Mouse (Mus musculus) heart, adult 2 months (tissue): ENCODE results near the gene Ralgapa1. TPM values are rescaled to one million over a fixed set of nuclear protein-coding genes. Genes with fewer than 3 reads are reported as not detected.
A peak's percentile ranks its signal among the peaks of the same experiment; 100 is the strongest.

ENCODE experiments used
- DNase-seq, 2 experiments: peaks; one replicate each; pipeline ENCODE4 v3.0.0; 2021
- H3K27ac ChIP-seq: fragments of 200-600 bp; 2 replicates; pipeline ENCODE4 v1.8.1; 2022
- H3K27me3 ChIP-seq: fragments of 200-500 bp; 2 replicates; pipeline ENCODE4 v1.6.1; 2012; ENCODE audit warnings: mild to moderate bottlenecking, low read length, inconsistent platforms, mixed read lengths; ENCODE audit not compliant: control insufficient read depth, insufficient read depth
- H3K36me3 ChIP-seq: fragments of 200-500 bp; 2 replicates; pipeline ENCODE4 v1.6.1; 2012; ENCODE audit warnings: low read length, inconsistent platforms; ENCODE audit not compliant: control insufficient read depth, insufficient read depth
- H3K4me1 ChIP-seq: fragments of 200-500 bp; 2 replicates; pipeline ENCODE4 v1.6.1; 2011; ENCODE audit warnings: low read length; ENCODE audit not compliant: control insufficient read depth, insufficient read depth
- H3K4me3 ChIP-seq: fragments of 200-600 bp; 2 replicates; pipeline ENCODE4 v1.8.1; 2022
- H3K79me2 ChIP-seq: fragments of 200-500 bp; replicated peaks from 2 replicates; pipeline ENCODE4 v1.6.1; 2012; ENCODE audit warnings: mild to moderate bottlenecking, inconsistent platforms, low read length, moderate library complexity, mixed read lengths; ENCODE audit not compliant: control insufficient read depth, insufficient read depth
- H3K9ac ChIP-seq: fragments of 200-500 bp; 2 replicates; pipeline ENCODE4 v1.6.1; 2012; ENCODE audit warnings: low read depth, mild to moderate bottlenecking, control low read depth, inconsistent platforms, low read length, mixed read lengths
- CTCF ChIP-seq: fragments of 200-600 bp; IDR thresholded peaks from 2 replicates; pipeline ENCODE4 v1.8.1; 2022; ENCODE audit warnings: antibody characterized with exemption, mild to moderate bottlenecking, moderate library complexity
- EP300 ChIP-seq: fragments of 200-500 bp; IDR thresholded peaks from 2 replicates; pipeline ENCODE4 v1.6.1; 2011; ENCODE audit warnings: low read depth, low read length, control low read depth; ENCODE audit not compliant: insufficient read depth
- POLR2A ChIP-seq: fragments of 200-500 bp; IDR thresholded peaks from 2 replicates; pipeline ENCODE4 v1.6.1; 2011; ENCODE audit warnings: mild to moderate bottlenecking, low read depth, low read length, control low read depth; ENCODE audit not compliant: insufficient read depth
- WGBS: fragments of 180-500 bp; shearing (Covaris S2); methylation state at CpG from one replicate; pipeline ENCODE4 v1.1.7; 2018; 5-methylcytosine and 5-hydroxymethylcytosine counted together
- intact Hi-C: fragments of 180-260 bp; cut with DNase I; formaldehyde crosslinking; loops from one replicate; pipeline ENCODE4 v1.15.1; 2025
- polyA plus RNA-seq: library from polyadenylated mRNA; depleted of rRNA; stranded (reverse); fragments of >200 nt; gene quantifications from 2 replicates; pipeline ENCODE4 v1.2.3, GENCODE M21; 2012
- total RNA-seq, 2 experiments: library from RNA; stranded (reverse); gene quantifications; 2 replicates each; pipeline ENCODE4 v1.2.3; 2021

The Ralgapa1 gene
- total and polyA plus RNA-seq, 3 experiments = 38.8 to 57.0 (median 55.9) TPM

- no peak overlapping the region for H3K9ac ChIP-seq
- no peak overlapping the region for H3K4me3 ChIP-seq
- no peaks in the 10 kb centered on the region for H3K36me3 ChIP-seq
- no peak for DNase-seq
- no peaks in the 10 kb centered on the region for H3K79me2 ChIP-seq
- no peaks in the 10 kb centered on the region for H3K27me3 ChIP-seq
- intact Hi-C loops = no loop called here
- H3K27ac ChIP-seq = no peak overlapping the region
- 75% methylated on average over 9 of the region's 9 CpGs for WGBS
- H3K4me1 ChIP-seq = no peaks in the 10 kb centered on the region
- no peak for TF ChIP-seq EP300
- TF ChIP-seq POLR2A = no peak
- TF ChIP-seq CTCF = no peak
Measured at GRCm38 (mm10) chr12:55565867-55566266, 255.1 kb downstream of the Ralgapa1 start.

- 94% methylated on average over 19 of the region's 19 CpGs for WGBS
- Histone ChIP-seq H3K4me1 (no peaks in the 10 kb centered on the region), H3K4me3 (no peak within 1 kb of the TSS), H3K79me2 (no peaks in the 10 kb centered on the region), H3K27ac (no peak within 1 kb of the TSS), H3K36me3 (no peaks in the 10 kb centered on the region), H3K9ac (no peak within 1 kb of the TSS), H3K27me3 (no peaks in the 10 kb centered on the region)
- TF ChIP-seq EP300 = no peak
- no peak for TF ChIP-seq POLR2A
- no peak for TF ChIP-seq CTCF
- intact Hi-C loops = no loop called here
- no peak for DNase-seq
Measured at GRCm38 (mm10) chr12:55565206-55565605, 255.8 kb downstream of the Ralgapa1 start, which contains the start of gene Aldoart2. Aldoart2 (plus strand) TSS chr12:55565239.

- Histone ChIP-seq H3K36me3 (no peaks in the 10 kb centered on the region), H3K27me3 (no peaks in the 10 kb centered on the region), H3K9ac (no peak overlapping the region), H3K79me2 (no peaks in the 10 kb centered on the region), H3K4me1 (no peaks in the 10 kb centered on the region), H3K4me3 (no peak overlapping the region), H3K27ac (no peak overlapping the region)
- intact Hi-C loops = no loop called here
- DNase-seq = no peak
- 84% methylated on average over 9 of the region's 9 CpGs for WGBS
- TF ChIP-seq EP300 (no peak), POLR2A (no peak), CTCF (no peak)
Measured at GRCm38 (mm10) chr12:55564187-55564963, 256.6 kb downstream of the Ralgapa1 start.

- intact Hi-C loops = no loop called here
- TF ChIP-seq POLR2A (no peak), EP300 (no peak)
- Histone ChIP-seq H3K9ac (no peak overlapping the region), H3K27ac (no peak overlapping the region), H3K36me3 (no peaks in the 10 kb centered on the region), H3K27me3 (no peaks in the 10 kb centered on the region), H3K4me3 (no peak overlapping the region), H3K79me2 (no peaks in the 10 kb centered on the region), H3K4me1 (no peaks in the 10 kb centered on the region)
- WGBS = 85% methylated on average over 3 of the region's 3 CpGs
- DNase-seq = no peak
Measured at GRCm38 (mm10) chr12:55563742-55564141, 257.2 kb downstream of the Ralgapa1 start.

- intact Hi-C loops = no loop called here
- WGBS = 12% methylated on average over 19 of the region's 19 CpGs
- H3K9ac ChIP-seq = no peak overlapping the region
- H3K4me3 ChIP-seq = peak overlapping the region; percentile 26
- no peaks in the 10 kb centered on the region for H3K79me2 ChIP-seq
- TF ChIP-seq EP300 (no peak), POLR2A (no peak), CTCF (no peak)
- no peak overlapping the region for H3K27ac ChIP-seq
- DNase-seq = peak in 1 of 2 experiments; percentile 13
- H3K27me3 ChIP-seq = no peaks in the 10 kb centered on the region
- no peaks in the 10 kb centered on the region for H3K4me1 ChIP-seq
- H3K36me3 ChIP-seq = no peaks in the 10 kb centered on the region
Measured at GRCm38 (mm10) chr12:55560025-55560690, 260.8 kb downstream of the Ralgapa1 start.
